Mouse (Mus musculus) testis, postnatal 10 days (tissue): ENCODE results near the gene Grtp1.

ENCODE experiments used
- DNase-seq: peaks from one replicate; pipeline ENCODE4 v3.0.0; 2021; ENCODE audit warnings: low spot score

Grtp1 gene

GRCm38 (mm10) chr8:13204371-13205140 is 4.1 kb upstream of the Grtp1 start:
- no peak for DNase-seq

GRCm38 (mm10) chr8:13203472-13203871 is 3.1 kb upstream of the Grtp1 start:
- no peak for DNase-seq

GRCm38 (mm10) chr8:13202806-13203205 is 2.4 kb upstream of the Grtp1 start:
- no peak for DNase-seq

- DNase-seq = no peak
Observed at GRCm38 (mm10) chr8:13202041-13202440, 1.6 kb upstream of the Grtp1 start.

- DNase-seq = no peak
Observed at GRCm38 (mm10) chr8:13201013-13201334, 554 bp upstream of the Grtp1 start.

- no peak for DNase-seq
Observed at GRCm38 (mm10) chr8:13199385-13200061, 897 bp downstream of the Grtp1 start.

- DNase-seq = no peak
Observed at GRCm38 (mm10) chr8:13197493-13197892, 2.9 kb downstream of the Grtp1 start.

- DNase-seq = no peak
Observed at GRCm38 (mm10) chr8:13194818-13195217, 5.6 kb downstream of the Grtp1 start.

GRCm38 (mm10) chr8:13190235-13190634 is 10.2 kb downstream of the Grtp1 start:
- no peak for DNase-seq

- no peak for DNase-seq
Observed at GRCm38 (mm10) chr8:13188857-13189256, 11.6 kb downstream of the Grtp1 start.

- DNase-seq = no peak
Observed at GRCm38 (mm10) chr8:13188052-13188555, 12.3 kb downstream of the Grtp1 start.

- no peak for DNase-seq
Observed at GRCm38 (mm10) chr8:13187638-13188037, 12.8 kb downstream of the Grtp1 start.

GRCm38 (mm10) chr8:13187229-13187628 is 13.2 kb downstream of the Grtp1 start:
- DNase-seq = no peak

GRCm38 (mm10) chr8:13186819-13187218 is 13.6 kb downstream of the Grtp1 start:
- no peak for DNase-seq

- DNase-seq = no peak
Observed at GRCm38 (mm10) chr8:13181691-13181976, 18.8 kb downstream of the Grtp1 start.

- no peak for DNase-seq
Observed at GRCm38 (mm10) chr8:13180911-13181690, 19.3 kb downstream of the Grtp1 start.

- no peak for DNase-seq
Observed at GRCm38 (mm10) chr8:13180408-13180807, 20.0 kb downstream of the Grtp1 start.

- DNase-seq = no peak
Observed at GRCm38 (mm10) chr8:13179948-13180347, 20.5 kb downstream of the Grtp1 start.

- DNase-seq = no peak
Observed at GRCm38 (mm10) chr8:13179482-13179881, 20.9 kb downstream of the Grtp1 start.

- DNase-seq = no peak
Observed at GRCm38 (mm10) chr8:13178137-13178536, 22.3 kb downstream of the Grtp1 start.

- no peak for DNase-seq
Observed at GRCm38 (mm10) chr8:13177173-13177852, 23.1 kb downstream of the Grtp1 start.

- DNase-seq = no peak
Observed at GRCm38 (mm10) chr8:13175650-13176049, 24.8 kb downstream of the Grtp1 start.
